Mouse (Mus musculus) lung, adult 18-20 months (tissue): ENCODE measurements at regions not wholly inside any gene's neighbourhood (a gene's known extent, or its start where the extent isn't known, plus 50 kb on each side); places are given as distances from the start of the nearest gene placed in this dataset.
A peak's percentile ranks its signal among the peaks of the same experiment; 100 is the strongest.
"Not testable (repeated sequence)": the region's sequence is repeated elsewhere in the genome, so short reads cannot be mapped to it uniquely, and the experiment has no call there.

Experiments used
- DNase-seq, 2 experiments: peaks; one replicate each; pipeline ENCODE4 v3.0.0; 2022; ENCODE audit warnings: mixed read lengths in 2 of 2

DNA sequence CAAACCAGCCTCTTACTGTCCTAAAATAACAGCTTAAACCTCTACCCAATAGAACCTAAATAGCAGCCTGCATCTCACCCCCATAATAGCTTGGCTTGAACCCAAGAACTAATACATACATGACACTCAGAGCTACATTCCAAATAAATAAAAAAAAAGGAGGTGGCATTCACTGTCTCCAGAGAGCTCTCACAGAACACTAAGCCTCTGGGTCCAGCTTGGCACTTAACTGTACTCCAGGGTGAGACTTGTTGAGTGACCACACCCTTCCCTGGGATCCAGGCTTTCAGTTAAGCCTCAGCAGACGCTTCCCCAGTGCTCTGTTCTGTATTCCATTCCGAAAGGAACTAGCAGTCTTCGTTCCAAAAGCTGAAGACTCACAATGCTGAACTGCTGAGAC lies 186.3 kb upstream of the Tsc22d2 start:
- no peak for DNase-seq

DNA sequence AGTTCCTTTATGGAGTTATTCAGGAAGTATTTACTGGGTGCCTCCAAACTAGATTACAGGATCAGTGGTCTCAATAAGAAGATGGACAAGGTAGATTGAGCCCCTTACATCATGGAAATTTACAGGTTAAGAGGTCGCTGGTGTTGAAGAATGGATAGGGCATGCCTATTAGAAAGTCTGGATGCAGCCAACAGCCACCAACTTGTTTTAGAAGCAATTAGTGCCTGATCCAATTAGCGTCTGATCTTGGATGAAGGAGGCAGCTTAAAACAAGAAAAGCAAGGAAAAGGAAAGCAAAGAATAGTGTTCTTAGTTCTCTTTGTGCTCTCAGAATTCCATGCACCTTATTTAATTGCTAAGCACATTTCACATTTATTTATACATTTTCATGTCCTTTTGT lies 182.8 kb upstream of the Tsc22d2 start:
- DNase-seq = no peak

GRCm38 (mm10) chr3:58233296-58233695 lies 181.2 kb upstream of the Tsc22d2 start:
- no peak for DNase-seq

DNA sequence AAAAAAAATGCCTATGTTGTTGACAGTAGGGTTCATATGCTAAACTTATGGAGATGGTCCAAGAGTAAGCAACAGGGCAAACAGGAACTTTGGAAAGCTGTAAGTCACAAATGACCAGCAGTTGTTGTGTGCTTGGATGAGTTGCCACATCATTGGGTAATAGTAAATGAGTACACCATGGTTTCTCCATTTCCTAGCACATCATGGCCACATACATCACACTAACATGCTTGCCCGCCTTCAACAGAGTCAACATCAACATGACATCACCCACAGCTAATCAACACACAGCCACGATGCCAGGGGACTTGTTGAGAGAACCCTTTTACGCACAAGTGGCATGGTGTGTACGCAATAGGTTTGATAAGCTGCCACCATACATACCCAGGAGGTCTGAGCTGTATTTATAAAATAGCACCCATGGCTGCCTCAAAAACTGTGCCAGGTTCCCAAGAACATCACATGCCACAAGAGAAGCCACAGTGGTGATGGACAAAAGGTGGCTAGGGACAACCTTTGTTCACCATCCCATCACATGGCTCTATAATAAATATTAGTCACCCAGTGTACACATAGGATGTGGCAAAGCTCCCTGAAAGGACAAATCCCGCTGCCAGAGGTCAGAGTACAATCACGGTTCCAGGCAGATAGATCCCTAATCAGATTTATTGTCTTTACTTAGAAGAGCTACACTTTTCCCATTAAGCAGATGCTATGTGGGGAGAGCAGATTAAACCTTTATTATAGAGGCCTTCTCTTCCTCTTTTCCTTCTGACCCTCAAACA lies 179.5 kb upstream of the Tsc22d2 start:
- no peak for DNase-seq

- no peak for DNase-seq
Measured at GRCm38 (mm10) chr3:58238111-58238510, 176.4 kb upstream of the Tsc22d2 start.

GRCm38 (mm10) chr3:58240775-58241174 lies 173.7 kb upstream of the Tsc22d2 start:
- no peak for DNase-seq

DNA sequence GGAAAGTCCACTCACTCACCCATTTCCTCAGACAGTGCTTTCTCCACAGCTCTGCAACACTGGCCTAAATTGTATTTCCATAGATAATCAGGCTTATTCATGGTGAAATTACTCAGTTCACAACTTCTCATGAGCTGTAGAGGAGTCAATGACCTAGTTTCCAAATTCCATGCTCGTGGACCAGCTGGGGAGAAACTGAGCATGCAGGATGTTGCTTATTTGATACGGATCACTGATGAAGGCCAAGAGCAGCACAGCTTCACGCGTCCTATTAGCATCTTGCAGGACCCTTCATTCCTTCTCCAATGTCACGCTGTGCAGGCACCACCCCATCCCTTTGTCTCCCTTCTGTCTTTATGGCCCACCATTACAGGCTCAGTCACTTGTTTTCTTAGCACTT lies 169.2 kb upstream of the Tsc22d2 start:
- no peak for DNase-seq

GRCm38 (mm10) chr3:58247989-58248388 lies 166.5 kb upstream of the Tsc22d2 start:
- no peak for DNase-seq

DNA sequence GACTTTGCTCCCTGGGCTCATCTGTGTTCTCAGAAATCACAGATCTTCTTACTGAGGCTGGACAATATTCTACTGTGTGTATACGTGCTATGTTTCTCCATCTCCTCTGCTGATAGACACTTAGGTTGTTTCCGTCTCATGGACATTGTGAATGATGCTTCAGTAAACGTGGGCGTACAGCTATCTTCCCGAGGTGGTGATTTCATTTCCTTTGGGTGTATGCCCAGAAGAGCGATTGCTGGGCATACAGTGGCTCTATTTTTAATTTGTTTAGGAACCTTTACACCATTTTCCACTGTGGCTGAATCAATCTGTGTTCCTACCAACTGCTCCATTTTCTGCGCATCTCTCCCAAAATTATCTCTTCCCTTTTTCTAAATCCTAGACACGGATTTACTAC lies 160.6 kb upstream of the Tsc22d2 start:
- no peak for DNase-seq

GRCm38 (mm10) chr3:58267606-58268325 lies 146.7 kb upstream of the Tsc22d2 start:
- no peak for DNase-seq

GRCm38 (mm10) chr3:58271441-58271840 lies 143.1 kb upstream of the Tsc22d2 start:
- not testable (repeated sequence) for DNase-seq

GRCm38 (mm10) chr3:58281291-58281690 lies 133.2 kb upstream of the Tsc22d2 start:
- DNase-seq = no peak

DNA sequence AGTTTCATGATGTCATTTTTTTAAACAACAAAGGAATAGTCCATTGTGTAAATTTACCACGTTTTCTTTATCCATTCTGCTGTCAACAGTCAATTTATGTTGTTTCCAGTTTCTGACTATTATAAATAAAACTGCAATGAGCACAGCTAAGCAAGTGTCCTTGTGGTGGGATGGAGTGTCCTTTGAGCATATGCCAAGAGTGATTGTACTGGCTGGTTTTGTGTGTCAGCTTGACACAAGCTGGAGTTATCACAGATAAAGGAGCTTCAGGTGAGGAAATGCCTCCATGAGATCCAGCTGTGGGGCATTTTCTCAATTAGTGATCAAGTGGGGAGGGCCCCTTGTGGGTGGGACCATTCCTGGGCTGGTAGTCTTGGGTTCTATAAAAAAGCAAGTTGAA lies 130.1 kb upstream of the Tsc22d2 start:
- DNase-seq = not testable (repeated sequence)

DNA sequence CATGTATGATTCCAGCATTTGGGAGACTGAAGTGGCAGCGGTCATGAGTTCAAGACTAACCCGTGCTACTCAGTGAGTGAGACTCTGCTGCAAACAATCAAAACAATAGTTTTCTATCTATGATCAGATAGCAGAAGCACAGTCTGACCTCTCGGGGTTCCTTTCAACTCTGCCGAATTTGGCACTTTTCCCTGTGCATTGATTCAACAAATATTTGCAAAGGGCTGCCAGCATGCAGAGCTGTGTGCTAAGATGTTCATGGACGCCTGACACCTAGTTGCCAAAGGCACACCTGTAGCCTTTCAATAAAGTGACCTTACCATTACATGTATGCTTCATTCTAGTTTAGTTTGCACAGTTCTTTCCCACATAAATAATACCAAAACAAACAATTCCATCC lies 118.7 kb upstream of the Tsc22d2 start:
- DNase-seq = no peak

DNA sequence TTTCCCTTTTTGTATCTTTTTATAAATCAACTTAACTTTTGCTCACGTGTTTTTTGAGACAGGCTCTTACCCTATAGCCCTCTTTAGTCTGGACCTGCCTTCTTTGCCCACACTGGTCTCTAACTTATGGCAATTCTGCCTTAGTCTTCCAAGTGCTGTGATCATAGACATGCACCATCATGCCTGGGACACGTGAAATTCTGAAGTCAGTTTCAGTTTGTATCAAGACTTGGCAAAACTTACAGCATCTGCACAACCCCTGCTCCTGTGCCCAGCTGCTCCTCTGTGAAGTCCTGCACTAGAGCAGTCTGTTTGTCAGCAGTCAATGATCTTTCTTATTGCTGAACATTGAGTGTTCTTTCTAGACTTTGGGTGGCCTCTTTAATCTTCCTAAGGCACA lies 114.3 kb upstream of the Tsc22d2 start:
- no peak for DNase-seq

DNA sequence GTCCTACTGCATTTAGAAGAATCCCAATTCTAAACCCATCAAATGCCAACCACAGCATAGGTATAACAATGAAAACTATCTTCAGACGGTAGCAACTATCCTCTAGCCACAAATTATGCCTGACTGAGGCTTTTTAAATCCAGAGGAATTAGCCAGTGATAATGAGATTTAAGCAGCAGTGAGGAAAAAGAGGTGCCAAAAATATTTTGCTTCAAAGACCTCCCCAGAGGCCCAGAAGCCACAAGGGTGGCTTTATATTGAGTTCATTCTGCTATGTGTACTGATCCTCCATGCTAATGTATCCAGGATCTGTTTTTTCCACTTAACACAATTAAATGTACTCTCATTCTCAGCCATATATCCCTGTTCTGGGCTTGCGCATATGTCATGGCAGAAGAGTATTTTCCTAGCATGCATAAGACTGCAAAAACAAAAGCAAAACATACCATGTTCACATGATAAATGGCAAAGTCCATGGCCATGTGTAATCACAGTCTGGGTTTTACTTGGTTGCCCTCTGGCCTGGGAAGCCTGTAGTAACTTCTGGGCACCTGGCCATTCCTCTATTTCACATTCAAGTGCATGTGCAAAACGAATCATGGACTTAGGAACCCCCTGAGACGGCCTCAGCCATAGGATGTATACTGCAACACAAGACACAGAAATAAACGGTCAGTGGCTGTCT lies 113.6 kb upstream of the Tsc22d2 start:
- no peak for DNase-seq

GRCm38 (mm10) chr3:58302322-58302721 lies 112.2 kb upstream of the Tsc22d2 start:
- DNase-seq = no peak

GRCm38 (mm10) chr3:58303746-58304145 lies 110.8 kb upstream of the Tsc22d2 start:
- no peak for DNase-seq

DNA sequence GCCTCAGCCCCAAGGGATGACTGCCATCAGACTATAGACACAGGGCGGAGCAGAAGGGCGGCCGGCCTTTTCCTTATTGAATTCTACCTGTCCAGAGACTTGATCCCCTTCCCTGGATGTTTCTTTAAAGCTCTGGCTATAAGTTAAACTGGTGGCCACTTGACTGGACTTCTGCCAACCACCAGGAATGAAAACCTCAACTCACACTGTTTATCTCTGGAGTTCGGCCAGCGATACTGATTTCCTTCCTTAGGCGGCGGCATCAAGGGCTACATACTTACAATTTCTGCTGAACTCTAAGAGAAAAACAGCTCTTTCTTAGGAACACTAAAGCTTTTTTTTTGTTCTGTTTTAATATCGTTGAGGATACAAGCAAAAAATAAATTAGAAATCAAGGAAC lies 104.9 kb upstream of the Tsc22d2 start:
- DNase-seq = peak; percentile 4 to 19

DNA sequence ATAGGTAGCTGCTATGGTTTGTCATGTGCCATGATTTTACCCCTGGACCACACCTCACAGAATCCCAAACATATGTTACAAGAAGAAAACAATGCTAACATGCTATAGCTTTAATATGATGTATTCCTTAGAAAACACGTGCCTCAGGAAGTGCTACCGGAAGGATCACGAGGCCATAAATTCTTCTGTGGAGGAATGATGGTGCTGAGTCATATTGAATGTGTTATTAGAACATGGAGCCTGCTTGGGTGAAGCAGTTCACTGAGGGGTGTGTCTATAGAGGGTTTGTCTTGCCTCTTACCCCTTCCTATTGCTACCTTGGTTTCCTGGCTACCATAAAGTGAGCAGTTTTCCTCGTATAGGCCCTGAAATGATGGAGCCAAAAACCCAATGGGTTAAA lies 104.1 kb upstream of the Tsc22d2 start:
- DNase-seq = no peak

- DNase-seq = no peak
Measured at GRCm38 (mm10) chr3:58311104-58311685, 103.3 kb upstream of the Tsc22d2 start.

DNA sequence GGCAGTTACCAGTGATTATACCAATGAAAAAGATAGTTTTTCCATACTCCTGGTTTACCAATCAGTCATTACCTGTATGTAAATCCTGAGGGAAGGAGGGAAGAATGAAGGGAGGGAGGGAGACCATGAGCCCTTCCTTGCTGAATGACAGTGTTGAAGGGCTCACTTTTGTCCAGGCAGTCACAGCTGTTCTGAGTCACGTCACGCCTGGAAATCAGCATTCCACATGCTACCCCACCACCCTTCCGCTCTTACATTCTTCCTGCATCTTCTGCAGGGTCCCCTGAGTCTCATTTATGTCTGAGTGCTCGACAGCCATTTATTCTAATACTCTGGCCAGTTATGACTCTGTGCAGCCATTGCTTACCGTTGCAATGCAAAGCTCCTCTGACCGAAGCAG lies 101.9 kb upstream of the Tsc22d2 start:
- DNase-seq = no peak

DNA sequence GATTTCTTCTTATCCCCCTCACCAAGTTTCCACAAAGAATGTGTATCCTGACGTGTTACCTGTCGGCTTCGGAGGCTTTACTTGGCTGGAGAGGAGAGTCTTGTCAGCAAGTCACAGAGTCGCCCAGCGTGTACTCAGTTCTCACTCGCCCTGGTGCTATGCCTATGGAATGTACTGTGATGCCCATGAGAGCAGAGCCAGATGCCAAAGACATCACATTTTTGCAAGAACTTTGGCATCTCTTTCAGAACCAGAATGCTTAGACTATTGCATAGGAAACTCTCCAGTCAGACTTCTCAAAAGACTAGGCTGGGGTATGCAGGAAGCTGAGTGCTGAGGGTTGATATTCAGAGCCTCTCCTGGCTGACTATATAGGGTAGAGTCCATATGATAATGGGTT lies 99.3 kb upstream of the Tsc22d2 start:
- DNase-seq = no peak

GRCm38 (mm10) chr3:58317240-58317639 lies 97.3 kb upstream of the Tsc22d2 start:
- no peak for DNase-seq
